Mouse (Mus musculus) Patski (cell line): ENCODE results near the gene Defb28. TPM values are rescaled to one million over a fixed set of nuclear protein-coding genes. Genes with fewer than 3 reads are reported as not detected.

ENCODE experiments used
- ATAC-seq: fragments of 100-300 bp; one replicate; pipeline ENCODE4 v1.8.0; 2021
- CTCF ChIA-PET: fragments of 350-600 bp; sonication (Branson Sonifier 250); formaldehyde crosslinking; loops from one replicate; lab custom pipeline; 2022; ENCODE audit warnings: inconsistent platforms; lab: Charles Lee
- POLR2A ChIA-PET: fragments of 350-600 bp; sonication (Branson Sonifier 250); formaldehyde crosslinking; loops from one replicate; lab custom pipeline; 2022; ENCODE audit warnings: antibody characterized with exemption, inconsistent platforms; lab: Charles Lee
- DNase-seq: peaks from one replicate; pipeline ENCODE4 v3.0.0-alpha.2; 2011; ENCODE audit warnings: low read depth, low spot score
- H3K27me3 ChIP-seq: fragments of 371-371 bp; one replicate; pipeline ENCODE4 v1.5.1; 2021
- CTCF ChIP-seq: fragments of 100-300 bp; IDR thresholded peaks from one replicate; pipeline ENCODE4 v1.5.1; 2021
- in situ Hi-C: fragments of 300-500 bp; cut with MboI; formaldehyde crosslinking; loops from 3 replicates; pipeline ENCODE4 v1.11.1; 2018; ENCODE audit warnings: low pct_unique_long_range_greater_than_20kb, mixed read lengths
- polyA plus RNA-seq: library from polyadenylated mRNA; unstranded; gene quantifications from one replicate; pipeline ENCODE4 v1.2.3, GENCODE M21; 2021

The Defb28 gene
- polyA plus RNA-seq, 1 experiment from 2014 or later = 0.22 TPM

DNA sequence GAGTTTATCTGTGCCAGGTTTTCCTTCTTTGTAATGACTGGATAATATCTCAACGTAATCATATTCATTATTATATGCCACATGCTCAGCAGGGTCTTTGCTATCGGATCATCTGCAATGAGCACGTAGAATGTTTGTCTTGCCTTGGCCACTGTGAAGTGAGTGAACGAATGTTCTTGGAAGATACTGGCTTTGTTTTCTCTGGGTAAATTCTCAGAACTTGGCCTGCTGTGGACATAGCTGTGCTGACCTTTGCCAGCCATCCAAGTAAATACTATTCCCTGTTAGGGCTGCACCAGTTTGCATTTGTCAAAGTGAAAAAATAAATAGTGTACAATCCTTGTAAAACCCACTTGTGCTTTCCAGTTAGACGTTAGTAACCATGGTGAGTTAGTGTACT lies 30.1 kb downstream of the Defb28 start:
- CTCF ChIA-PET = interaction anchor here (0.7 to 1.6 kb wide), 2 partner anchors 14 to 73 kb away, joined by 3 read pairs; no protein-coding TSS in a partner anchor
- in situ Hi-C loops = loop anchor here (5.0 kb wide), 1 partner anchor 71 kb away; the partner anchor contains the start of gene Defb20
- POLR2A ChIA-PET = no interaction called here
- no peaks in the 10 kb centered on the region for H3K27me3 ChIP-seq
- ATAC-seq (no peak), DNase-seq (no peak)
- no peak for TF ChIP-seq CTCF

DNA sequence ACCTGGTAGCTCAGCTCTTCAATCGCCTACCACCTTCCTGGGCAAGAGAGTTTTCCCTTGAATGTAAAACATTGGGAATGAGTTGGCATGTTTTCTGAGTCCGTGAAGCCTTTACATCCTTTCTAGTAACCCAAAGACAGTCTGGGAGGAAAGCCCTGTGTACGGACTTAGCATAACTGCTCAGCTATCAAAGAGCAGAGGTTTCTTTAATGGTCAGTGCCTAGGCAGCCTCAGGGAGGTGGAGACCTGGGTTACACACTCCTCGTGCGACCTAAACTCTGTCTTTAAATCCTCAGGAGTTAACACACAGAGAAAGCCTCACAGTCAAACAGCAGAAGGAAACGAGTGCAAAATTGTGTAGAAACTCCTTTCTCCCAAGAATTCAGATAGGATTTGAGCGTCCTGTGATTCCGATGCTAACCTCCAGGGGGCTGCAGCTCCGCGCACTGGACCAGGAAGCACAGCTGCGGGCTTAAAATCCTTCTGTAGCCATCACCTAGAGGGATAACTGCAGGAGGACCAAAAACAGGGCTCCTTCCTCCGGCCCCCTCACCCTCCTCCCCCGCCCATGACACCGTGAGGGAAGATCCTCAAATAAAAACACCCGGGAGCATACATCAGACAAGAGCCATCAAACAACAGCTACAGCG lies 35.8 kb downstream of the Defb28 start:
- CTCF ChIA-PET = interaction anchor here (0.8 to 4.8 kb wide), 14 partner anchors 10 to 161 kb away, joined by 3 to 26 read pairs (median 4); partner anchors contain the start of gene Defb36
- in situ Hi-C loops = no loop called here
- DNase-seq (no peak), ATAC-seq (peak; percentile 84)
- H3K27me3 ChIP-seq = no peaks in the 10 kb centered on the region
- POLR2A ChIA-PET = interaction anchor here (0.6 kb wide), 1 partner anchor 22 kb away, joined by 4 read pairs; no protein-coding TSS in a partner anchor
- peak; percentile 94 for TF ChIP-seq CTCF

DNA sequence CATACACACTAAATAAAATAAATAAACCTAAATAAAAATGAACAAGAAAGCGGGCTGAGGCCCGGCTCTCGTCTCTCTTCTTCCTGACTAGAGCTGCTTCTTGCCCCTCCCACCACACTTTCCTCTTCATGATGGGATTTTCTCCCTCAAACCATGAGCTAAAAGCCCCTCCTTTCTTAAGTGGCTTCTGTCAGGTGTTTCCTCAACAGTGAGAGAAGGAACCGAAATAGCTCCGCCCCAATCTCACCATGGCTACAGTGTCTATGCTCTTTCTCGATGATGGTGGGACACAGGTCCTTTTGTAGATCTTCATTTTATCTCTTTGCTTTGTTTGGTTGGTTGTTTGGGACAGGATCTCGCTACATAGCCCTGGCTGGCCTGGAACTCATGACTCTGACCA lies 38.6 kb downstream of the Defb28 start:
- DNase-seq = no peak
- in situ Hi-C loops = no loop called here
- no peaks in the 10 kb centered on the region for H3K27me3 ChIP-seq
- ATAC-seq = no peak
- no peak for TF ChIP-seq CTCF
- ChIA-PET CTCF (interaction anchor here (1.4 to 1.5 kb wide), 3 partner anchors 11 to 30 kb away, joined by 3 read pairs; no protein-coding TSS in a partner anchor), POLR2A (interaction anchor here (0.7 kb wide), 1 partner anchor 1378 kb away, joined by 5 read pairs; no protein-coding TSS in a partner anchor)

DNA sequence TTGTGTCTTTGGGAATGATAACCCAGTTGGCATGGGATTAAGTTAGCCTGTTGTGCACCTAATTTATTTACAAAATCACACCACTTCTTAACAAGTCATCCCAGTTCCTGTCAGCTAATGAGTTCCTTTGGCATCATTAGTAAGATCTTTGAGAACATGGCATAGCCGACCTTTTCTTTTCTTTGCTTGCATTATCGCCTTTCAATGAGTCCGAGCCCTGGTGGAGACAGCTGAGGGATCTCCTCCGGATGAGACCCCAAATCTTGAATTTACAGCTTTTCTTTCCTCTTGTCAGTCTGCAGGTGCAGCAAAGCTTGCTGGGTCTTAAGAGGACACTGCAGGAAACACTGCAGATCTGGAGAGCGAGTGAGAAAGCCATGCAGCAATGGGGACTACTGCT lies 51.0 kb downstream of the Defb28 start, which contains the start of gene Gm17416:
Gene Gm17416, plus strand, starts transcription at position 301 of the 400 bp plus-strand sequence.
- in situ Hi-C loops = no loop called here
- DNase-seq = no peak
- no peak for TF ChIP-seq CTCF
- POLR2A ChIA-PET = interaction anchor here (0.7 kb wide), 1 partner anchor 27 kb away, joined by 3 read pairs; no protein-coding TSS in a partner anchor
- CTCF ChIA-PET = interaction anchor here (0.7 to 2.4 kb wide), 4 partner anchors 10 to 25 kb away, joined by 3 to 8 read pairs (median 6); no protein-coding TSS in a partner anchor
- no peak for ATAC-seq
- no peaks in the 10 kb centered on the region for H3K27me3 ChIP-seq

DNA sequence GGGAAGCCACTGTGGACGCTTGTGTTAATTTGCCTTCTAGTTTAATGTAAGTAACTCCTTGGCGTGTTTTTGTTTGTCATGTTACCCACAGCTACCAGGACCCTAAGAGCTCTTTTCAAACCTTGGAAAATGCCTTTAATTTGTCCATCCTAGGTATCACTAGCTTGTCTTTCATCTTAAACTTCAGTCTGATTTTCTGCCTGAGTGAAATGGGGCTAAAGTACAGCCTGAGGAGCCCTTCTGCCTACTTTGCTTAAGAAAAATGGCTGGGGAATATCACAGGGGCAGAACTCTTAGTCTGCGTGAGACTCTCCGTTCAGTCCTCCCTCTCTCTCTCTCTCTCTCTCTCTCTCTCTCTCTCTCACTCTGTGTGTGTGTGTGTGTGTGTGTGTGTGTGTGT lies 51.8 kb downstream of the Defb28 start:
- no peak for TF ChIP-seq CTCF
- CTCF ChIA-PET = interaction anchor here (2.2 to 2.3 kb wide), 2 partner anchors 11 to 26 kb away, joined by 6 to 8 read pairs; no protein-coding TSS in a partner anchor
- ATAC-seq = no peak
- DNase-seq = no peak
- H3K27me3 ChIP-seq = no peaks in the 10 kb centered on the region
- POLR2A ChIA-PET = no interaction called here
- in situ Hi-C loops = no loop called here

DNA sequence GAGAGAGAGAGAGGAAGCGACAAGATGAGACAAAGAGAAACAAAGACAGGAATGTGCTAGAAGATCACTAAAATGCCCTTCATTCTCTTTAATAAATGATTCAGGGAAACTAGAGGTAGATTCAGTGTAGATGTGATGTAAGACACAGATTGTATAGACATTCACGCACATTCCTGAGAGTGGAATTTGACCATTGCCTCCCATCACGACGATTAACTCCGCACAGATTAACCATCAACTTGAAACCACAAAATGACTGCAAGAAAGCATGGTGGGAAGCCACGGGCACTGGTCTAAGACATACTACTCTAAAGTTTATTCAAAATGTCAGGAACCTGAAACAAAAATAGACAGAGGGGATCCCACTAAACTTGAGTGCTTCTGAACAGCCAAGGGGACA lies 52.3 kb downstream of the Defb28 start:
- ATAC-seq (peak; percentile 44), DNase-seq (peak; percentile 44)
- TF ChIP-seq CTCF = peak; percentile 11
- POLR2A ChIA-PET = no interaction called here
- CTCF ChIA-PET = interaction anchor here (1.0 to 1.5 kb wide), 2 partner anchors 11 to 25 kb away, joined by 3 to 4 read pairs; no protein-coding TSS in a partner anchor
- H3K27me3 ChIP-seq = no peaks in the 10 kb centered on the region
- in situ Hi-C loops = no loop called here

Other genes with a start within 250 kb of the Defb28 start
- gene Tbc1d20, start 224.4 kb upstream of the Defb28 start, polyA plus RNA-seq = 71.4 TPM
- gene Rbck1, start 185.6 kb upstream of the Defb28 start, polyA plus RNA-seq = 101 TPM
- gene Trib3, start 174.2 kb upstream of the Defb28 start, polyA plus RNA-seq = 19.6 TPM
- not detected for gene Nrsn2, start 141.6 kb upstream of the Defb28 start, polyA plus RNA-seq
- 19.6 TPM for gene Sox12, start 120.2 kb upstream of the Defb28 start, polyA plus RNA-seq
- gene Zcchc3, start 103.2 kb upstream of the Defb28 start, polyA plus RNA-seq = 2.6 TPM
- 0.06 TPM for gene 6820408C15Rik, start 102.7 kb upstream of the Defb28 start, polyA plus RNA-seq
- gene Defb23, start 53.6 kb upstream of the Defb28 start, polyA plus RNA-seq = not detected
- gene Defb20, start 41.2 kb upstream of the Defb28 start, polyA plus RNA-seq = not detected
- not detected for gene Defb22, start 28.1 kb upstream of the Defb28 start, polyA plus RNA-seq
- gene Defb26, start 6.6 kb upstream of the Defb28 start, polyA plus RNA-seq = not detected
- 0.14 TPM for gene Defb29, start 21.8 kb downstream of the Defb28 start, polyA plus RNA-seq
- gene Gm17416, start 51.1 kb downstream of the Defb28 start, polyA plus RNA-seq = 0.83 TPM
- gene Defb21, start 54.5 kb downstream of the Defb28 start, polyA plus RNA-seq = not detected
- not detected for gene Defb19, start 62.1 kb downstream of the Defb28 start, polyA plus RNA-seq
- gene Defb45, start 81.1 kb downstream of the Defb28 start, polyA plus RNA-seq = not detected
- not detected for gene Defb36, start 86.1 kb downstream of the Defb28 start, polyA plus RNA-seq
- gene Defb25, start 104.8 kb downstream of the Defb28 start, polyA plus RNA-seq = not detected
- not detected for gene Rem1, start 108.7 kb downstream of the Defb28 start, polyA plus RNA-seq
- gene H13, start 151.2 kb downstream of the Defb28 start, polyA plus RNA-seq = 137 TPM
- gene Mcts2, start 168.8 kb downstream of the Defb28 start, polyA plus RNA-seq = 19.9 TPM
- 117 TPM for gene Id1, start 218.0 kb downstream of the Defb28 start, polyA plus RNA-seq
- gene Cox4i2, start 235.9 kb downstream of the Defb28 start, polyA plus RNA-seq = 0.14 TPM